In the genomic region with DNA sequence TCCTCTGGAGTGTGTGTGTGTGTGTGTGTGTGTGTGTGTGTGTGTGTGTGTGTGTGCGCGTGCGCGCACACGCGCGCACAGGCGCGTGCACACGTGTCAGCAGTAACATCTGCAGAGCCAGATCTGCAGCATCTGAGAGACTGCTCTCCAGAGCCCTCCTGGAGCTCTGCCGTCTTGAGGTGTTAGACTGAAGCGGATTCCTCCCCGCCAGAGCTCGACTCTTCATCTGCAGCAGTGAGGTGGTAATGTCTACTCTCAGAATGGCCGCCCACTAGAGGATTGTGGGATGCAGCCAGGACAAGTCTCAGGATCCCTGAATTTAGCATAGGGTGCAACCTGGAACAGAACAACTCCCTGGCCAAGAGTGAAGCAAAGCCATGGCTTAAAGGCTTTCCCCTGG, we compare ENCODE assay signal across 19 mouse cellular contexts.
"Had no signal": no experiment of that assay in that cellular context is flagged by ENCODE, and none has a peak within 500 bp of the region (broad histone marks: within the 10 kb centered on the region; RNA-seq: fewer than 3 reads in every experiment).

No protein-coding gene starts in this region.

- H3K36me3 ChIP-seq: midbrain, embryonic 10.5 days; midbrain, embryonic 13.5 days; neural tube, embryonic 13.5 days; neural tube, embryonic 15.5 days; stomach, embryonic 15.5 days had no signal

- DNase-seq: lung, adult 18-20 months; lung, embryonic 14.5 days; lung, postnatal 10 days; lung, postnatal 4 days; retina, postnatal 1 day; right cerebral cortex, adult 18-20 months; right cerebral cortex, postnatal 25 days; right cerebral cortex, postnatal 4 days; thymus, adult 2 months; thymus, postnatal 25 days; thymus, postnatal 4 days had no signal

- H3K4me2 ChIP-seq: lung, embryonic 14.5 days; midbrain, embryonic 13.5 days; neural tube, embryonic 13.5 days; neural tube, embryonic 15.5 days; stomach, embryonic 15.5 days had no signal

- H3K9me3 ChIP-seq: midbrain, embryonic 10.5 days; midbrain, embryonic 13.5 days; neural tube, embryonic 13.5 days; neural tube, embryonic 15.5 days; stomach, embryonic 15.5 days had no signal

- H3K27me3 ChIP-seq: midbrain, embryonic 13.5 days; neural tube, embryonic 13.5 days; neural tube, embryonic 15.5 days; stomach, embryonic 15.5 days had no signal

- H3K27ac ChIP-seq: midbrain, embryonic 10.5 days; midbrain, embryonic 13.5 days; neural tube, embryonic 13.5 days; neural tube, embryonic 15.5 days; stomach, embryonic 15.5 days; stomach, postnatal 0 days had no signal

- H3K9ac ChIP-seq: lung, embryonic 14.5 days; midbrain, embryonic 13.5 days; neural tube, embryonic 13.5 days; neural tube, embryonic 15.5 days; stomach, embryonic 15.5 days had no signal

- ATAC-seq: midbrain, embryonic 13.5 days; midbrain, embryonic 16.5 days had no signal

- H3K4me1 ChIP-seq: neural tube, embryonic 13.5 days; neural tube, embryonic 15.5 days; stomach, embryonic 15.5 days had no signal

- H3K4me3 ChIP-seq: midbrain, embryonic 10.5 days; midbrain, embryonic 13.5 days; myocyte; neural tube, embryonic 13.5 days; neural tube, embryonic 15.5 days; stomach, embryonic 15.5 days had no signal
